Comparison of ENCODE assay signal across 24 mouse cellular contexts in genomic region chr10:117631562-117632259, GRCm38 (mm10). TPM values are rescaled to one million over a fixed set of nuclear protein-coding genes. Genes with fewer than 3 reads are reported as not detected.
DNase-seq lines count a peak whose midpoint lies in the region; ATAC-seq lines count a peak whose summit lies in the region.
"Had no signal": no experiment of that assay in that cellular context is flagged by ENCODE, and none has a peak within 500 bp of the region (broad histone marks: within the 10 kb centered on the region; RNA-seq: fewer than 3 reads in every experiment).

No protein-coding gene starts in this region.

- peaks cover 11% of the 10 kb centered on the region for H3K4me1 ChIP-seq in intestine, embryonic 15.5 days (replicated peaks)
- no peaks in the 10 kb centered on the region for H3K4me1 ChIP-seq in intestine, embryonic 16.5 days (ENCODE audit: control insufficient read depth, insufficient read depth, low read length)
- H3K4me1 ChIP-seq in stomach, embryonic 16.5 days (ENCODE audit: control insufficient read depth, insufficient read depth, low read length) = peaks cover 13% of the 10 kb centered on the region

- H3K27ac ChIP-seq in intestine, embryonic 15.5 days = no peak overlapping the region
- H3K27ac ChIP-seq in intestine, embryonic 16.5 days (ENCODE audit: low read length) = no peak overlapping the region
- H3K27ac ChIP-seq in stomach, embryonic 16.5 days (ENCODE audit: low read length) = no peak overlapping the region
- H3K27ac ChIP-seq: forebrain, embryonic 10.5 days; forebrain, embryonic 13.5 days; heart, embryonic 15.5 days; hindbrain, embryonic 10.5 days; hindbrain, embryonic 13.5 days had no signal

- H3K4me3 ChIP-seq in intestine, embryonic 15.5 days (replicated peaks) = no peak overlapping the region
- no peak overlapping the region for H3K4me3 ChIP-seq in intestine, embryonic 16.5 days (ENCODE audit: low read length)
- peak overlapping the region; percentile 10 for H3K4me3 ChIP-seq in stomach, embryonic 16.5 days (replicated peaks; ENCODE audit: low read length)
- H3K4me3 ChIP-seq: forebrain, embryonic 10.5 days; forebrain, embryonic 13.5 days; heart, embryonic 12.5 days; heart, embryonic 15.5 days; hindbrain, embryonic 10.5 days; hindbrain, embryonic 13.5 days had no signal

- DNase-seq in adipocyte (ENCODE audit: low spot score) = peak; percentile 94
- DNase-seq in adrenal gland, postnatal 10 days = no peak
- no peak for DNase-seq in frontal cortex, postnatal 10 days (ENCODE audit: low spot score in 2 of 2)
- DNase-seq: adrenal gland, adult 8-10 months; adrenal gland, postnatal 36 days; cerebellum, adult 18-20 months; cerebellum, adult 9-10 months; cerebellum, postnatal 14 days; gastrocnemius, postnatal 25 days; heart, adult 18-20 months; heart, postnatal 10 days; heart, postnatal 36 days had no signal

- no peaks in the 10 kb centered on the region for H3K9me3 ChIP-seq in intestine, embryonic 15.5 days
- H3K9me3 ChIP-seq in intestine, embryonic 16.5 days (ENCODE audit: control insufficient read depth, low read length) = no peaks in the 10 kb centered on the region
- no peaks in the 10 kb centered on the region for H3K9me3 ChIP-seq in stomach, embryonic 16.5 days (replicated peaks; ENCODE audit: control insufficient read depth, low read length)
- H3K9me3 ChIP-seq: forebrain, embryonic 10.5 days; forebrain, embryonic 13.5 days; heart, embryonic 12.5 days; heart, embryonic 15.5 days; hindbrain, embryonic 10.5 days; hindbrain, embryonic 13.5 days had no signal

- no peaks in the 10 kb centered on the region for H3K36me3 ChIP-seq in intestine, embryonic 15.5 days
- no peaks in the 10 kb centered on the region for H3K36me3 ChIP-seq in intestine, embryonic 16.5 days (ENCODE audit: control insufficient read depth, insufficient read depth, low read length)
- H3K36me3 ChIP-seq in stomach, embryonic 16.5 days (ENCODE audit: control insufficient read depth, insufficient read depth, low read length) = peaks cover 7% of the 10 kb centered on the region
- H3K36me3 ChIP-seq: forebrain, embryonic 10.5 days; heart, embryonic 12.5 days; heart, embryonic 15.5 days; hindbrain, embryonic 10.5 days; hindbrain, embryonic 13.5 days had no signal

- H3K27me3 ChIP-seq in intestine, embryonic 15.5 days (replicated peaks) = peaks cover 5% of the 10 kb centered on the region; the same call in 1 of the 2 replicates
- 0 out of 2 replicates have a peak, but pooled peaks cover 3% of the 10 kb centered on the region for H3K27me3 ChIP-seq in intestine, embryonic 16.5 days (replicated peaks; ENCODE audit: control insufficient read depth, insufficient read depth, low read length)
- peaks cover 14% of the 10 kb centered on the region; the same call in 1 of the 2 replicates for H3K27me3 ChIP-seq in stomach, embryonic 16.5 days (ENCODE audit: control insufficient read depth, insufficient read depth, low read length)

- no peak for ATAC-seq in intestine, embryonic 15.5 days
- ATAC-seq in intestine, embryonic 16.5 days = no peak
- no peak for ATAC-seq in stomach, embryonic 16.5 days (ENCODE audit: insufficient read depth, low FRiP score)
- ATAC-seq: CD4-positive, CD25-positive, alpha-beta regulatory T cell, adult 4 months; forebrain, embryonic 13.5 days; forebrain, embryonic 16.5 days; hindbrain, embryonic 16.5 days had no signal

- no peak overlapping the region for H3K9ac ChIP-seq in intestine, embryonic 15.5 days
- no peak overlapping the region for H3K9ac ChIP-seq in intestine, embryonic 16.5 days (ENCODE audit: low read depth, low read length)
- no peak overlapping the region for H3K9ac ChIP-seq in stomach, embryonic 16.5 days (ENCODE audit: low read length)
- H3K9ac ChIP-seq: forebrain, embryonic 13.5 days; heart, embryonic 12.5 days; heart, embryonic 15.5 days; hindbrain, embryonic 13.5 days had no signal

- 73% methylated on average over 16 of the region's 16 CpGs for WGBS in intestine, embryonic 15.5 days
- 65% methylated on average over 16 of the region's 16 CpGs for WGBS in intestine, embryonic 16.5 days
- WGBS in stomach, embryonic 16.5 days = 74% methylated on average over 16 of the region's 16 CpGs

- H3K4me2 ChIP-seq in intestine, embryonic 15.5 days (replicated peaks) = peak overlapping the region; percentile 5; the same call in 1 of the 2 replicates
- H3K4me2 ChIP-seq in intestine, embryonic 16.5 days (ENCODE audit: low read depth, low read length) = no peak overlapping the region
- peak overlapping the region; percentile 17 for H3K4me2 ChIP-seq in stomach, embryonic 16.5 days (ENCODE audit: low read depth, low read length)
- H3K4me2 ChIP-seq: forebrain, embryonic 13.5 days; heart, embryonic 12.5 days; heart, embryonic 15.5 days; hindbrain, embryonic 13.5 days had no signal

RNA-seq across cellular contexts. Expression of gene Cpm, which starts 2.4 kb away (rescaled TPM):
- polyA plus RNA-seq in intestine, embryonic 15.5 days (2015; fragmentation: Nextera tagmentation; extraction: Ambion mirVana) = 44.4 and 50.7 TPM in 2 replicates
- 47.7 and 51.8 TPM in 2 replicates for polyA plus RNA-seq in intestine, embryonic 16.5 days (2015; fragmentation: Nextera tagmentation; extraction: Ambion mirVana)
- 74.0 and 88.1 TPM in 2 replicates for polyA plus RNA-seq in stomach, embryonic 16.5 days (2015; fragmentation: Nextera tagmentation; extraction: Ambion mirVana)
- 10 to 100 TPM; 18.5 to 19.1 TPM for total RNA-seq in adrenal gland, postnatal 10 days (2021)
